Mouse (Mus musculus) heart, embryonic 16.5 days (tissue): ENCODE measurements around the gene Tmem259. TPM values are rescaled to one million over a fixed set of nuclear protein-coding genes. Genes with fewer than 3 reads are reported as not detected.

Experiments
- ATAC-seq: fragments of 200-750 bp; cut with Nextera tagmentation; replicated peaks from 2 replicates; pipeline ENCODE4 v1.8.0; 2017; ENCODE audit warnings: moderate number of reproducible peaks; ENCODE audit not compliant: insufficient read depth, low FRiP score; ENCODE audit errors: extremely low read depth
- H3K27ac ChIP-seq: fragments of 300-500 bp; sonication (generic); 2 replicates; pipeline ENCODE4 v1.5.1; 2014; ENCODE audit warnings: mild to moderate bottlenecking, low read length, control low read depth, moderate library complexity
- H3K27me3 ChIP-seq: fragments of 300-500 bp; sonication (generic); 2 replicates; pipeline ENCODE4 v1.6.1; 2014; ENCODE audit warnings: low read length, mixed read lengths; ENCODE audit not compliant: control insufficient read depth, insufficient read depth
- H3K36me3 ChIP-seq: fragments of 300-500 bp; sonication (generic); 2 replicates; pipeline ENCODE4 v1.6.1; 2014; ENCODE audit not compliant: control insufficient read depth, insufficient read depth
- H3K4me1 ChIP-seq: fragments of 300-500 bp; sonication (generic); 2 replicates; pipeline ENCODE4 v1.6.1; 2014; ENCODE audit warnings: low read length, mixed read lengths; ENCODE audit not compliant: control insufficient read depth, insufficient read depth
- H3K4me2 ChIP-seq: fragments of 300-500 bp; sonication (generic); 2 replicates; pipeline ENCODE4 v1.6.1; 2014; ENCODE audit warnings: low read depth, mild to moderate bottlenecking, control low read depth, low read length
- H3K4me3 ChIP-seq: fragments of 300-500 bp; sonication (generic); 2 replicates; pipeline ENCODE4 v1.5.1; 2014; ENCODE audit warnings: mild to moderate bottlenecking, control low read depth, low read length
- H3K9ac ChIP-seq: fragments of 300-500 bp; sonication (generic); 2 replicates; pipeline ENCODE4 v1.6.1; 2014; ENCODE audit warnings: low read length, control low read depth
- H3K9me3 ChIP-seq: fragments of 300-500 bp; sonication (generic); replicated peaks from 2 replicates; pipeline ENCODE4 v1.6.1; 2016; ENCODE audit warnings: low read length; ENCODE audit not compliant: control insufficient read depth
- WGBS: fragments of 180-500 bp; shearing (Covaris S2); extraction: QIAGEN DNeasy Blood & Tissue Kit; methylation state at CpG from one replicate; pipeline ENCODE4 v1.1.7; 2014; 5-methylcytosine and 5-hydroxymethylcytosine counted together
- polyA plus RNA-seq: library from polyadenylated mRNA; unstranded; fragments of >200 nt; fragmentation: Nextera tagmentation; extraction: Ambion mirVana; gene quantifications from 2 replicates; pipeline ENCODE4 v1.2.1, GENCODE M21; 2015

Gene Tmem259
- polyA plus RNA-seq = 10.6 and 13.5 TPM in 2 replicates

DNA sequence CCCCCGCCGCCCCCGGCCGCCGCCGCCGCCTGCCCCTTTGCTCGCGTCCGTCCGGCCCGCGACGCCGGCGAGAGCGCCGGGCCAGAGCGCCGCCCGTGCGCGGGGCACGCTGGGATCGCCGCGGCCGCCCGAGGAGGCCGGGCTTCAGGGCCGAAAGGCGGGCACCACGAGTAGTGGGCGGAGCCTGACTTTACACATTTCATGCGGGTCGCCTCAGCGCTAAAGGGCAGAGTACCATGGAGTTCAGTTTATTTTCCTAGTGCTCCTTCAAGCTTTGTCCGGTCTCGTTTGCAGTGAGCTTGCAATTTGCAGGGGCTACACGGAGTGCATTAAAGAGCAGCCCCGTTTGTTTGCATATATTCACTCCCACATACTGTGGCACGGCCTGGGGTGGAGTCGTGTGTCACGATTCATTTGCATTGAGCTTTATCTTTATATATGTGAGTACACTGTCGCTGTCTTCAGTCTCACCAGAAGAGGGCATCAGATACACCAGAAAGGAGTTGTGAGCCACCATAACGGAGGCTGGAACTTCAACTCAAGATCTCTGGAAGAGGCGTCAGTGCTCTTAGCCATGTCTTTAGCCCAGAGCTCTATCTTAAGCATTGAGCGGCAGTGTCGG is at the start of gene Tmem259:
Gene Tmem259, minus strand, starts transcription at position 136 of the 622 bp plus-strand sequence.
- Histone ChIP-seq H3K4me1 (peaks cover 55% of the 10 kb centered on the region), H3K9me3 (no peaks in the 10 kb centered on the region)
- under 1% methylated on average over 43 of the region's 49 CpGs for WGBS

GRCm38 (mm10) chr10:80032799-80033480 is 48.8 kb upstream of the Tmem259 start:
- WGBS = 5% methylated on average over 5 of the region's 5 CpGs
- peak overlapping the region; percentile 55 for H3K9ac ChIP-seq
- H3K27ac ChIP-seq = peak overlapping the region; percentile 84
- ATAC-seq = peak; percentile 61
- peak overlapping the region; percentile 24; the same call in 1 of the 2 replicates for H3K4me2 ChIP-seq
- peaks cover 29% of the 10 kb centered on the region for H3K36me3 ChIP-seq
- H3K27me3 ChIP-seq = no peaks in the 10 kb centered on the region
- H3K4me1 ChIP-seq = peaks cover 21% of the 10 kb centered on the region
- H3K4me3 ChIP-seq = 0 out of 2 replicates have a peak overlapping the region, but pooled peaks have one; percentile 2
- no peaks in the 10 kb centered on the region for H3K9me3 ChIP-seq

More for the DNA sequence above, at the start of gene Tmem259:
- H3K27me3 ChIP-seq = no peaks in the 10 kb centered on the region
- H3K27ac ChIP-seq = peak within 1 kb of the TSS; percentile 98
- peak within 1 kb of the TSS; percentile 86 for H3K4me3 ChIP-seq
- H3K4me2 ChIP-seq = peak within 1 kb of the TSS; percentile 99
- no peaks in the 10 kb centered on the region for H3K36me3 ChIP-seq
- ATAC-seq = peak; percentile 53
- H3K9ac ChIP-seq = peak within 1 kb of the TSS; percentile 96

DNA sequence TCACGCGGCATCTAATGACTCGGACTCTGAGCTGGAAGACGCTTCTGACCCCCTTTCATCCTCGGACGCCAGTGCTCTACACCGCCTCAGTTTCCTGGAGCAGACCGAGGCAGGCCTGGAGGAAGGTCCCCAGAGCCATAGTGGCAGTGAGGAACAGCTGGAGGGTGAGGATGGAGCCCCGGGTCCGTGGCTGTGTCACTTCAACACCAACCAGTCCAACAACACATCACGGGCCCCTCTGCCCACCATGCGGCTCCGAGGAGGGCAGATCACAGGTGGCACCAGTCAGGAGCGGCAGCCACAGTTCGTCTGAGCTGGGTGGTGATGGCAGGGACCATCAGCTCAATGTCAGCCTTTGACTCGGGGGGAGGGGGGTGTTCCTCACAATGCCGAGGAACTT is 46.6 kb upstream of the Tmem259 start:
- Histone ChIP-seq H3K4me1 (peaks cover 21% of the 10 kb centered on the region), H3K4me3 (no peak overlapping the region), H3K9ac (no peak overlapping the region), H3K36me3 (peaks cover 10% of the 10 kb centered on the region; the same call in 1 of the 2 replicates), H3K9me3 (no peaks in the 10 kb centered on the region), H3K27me3 (no peaks in the 10 kb centered on the region), H3K27ac (no peak overlapping the region), H3K4me2 (no peak overlapping the region)
- WGBS = 80% methylated on average over 17 of the region's 17 CpGs
- ATAC-seq = no peak

DNA sequence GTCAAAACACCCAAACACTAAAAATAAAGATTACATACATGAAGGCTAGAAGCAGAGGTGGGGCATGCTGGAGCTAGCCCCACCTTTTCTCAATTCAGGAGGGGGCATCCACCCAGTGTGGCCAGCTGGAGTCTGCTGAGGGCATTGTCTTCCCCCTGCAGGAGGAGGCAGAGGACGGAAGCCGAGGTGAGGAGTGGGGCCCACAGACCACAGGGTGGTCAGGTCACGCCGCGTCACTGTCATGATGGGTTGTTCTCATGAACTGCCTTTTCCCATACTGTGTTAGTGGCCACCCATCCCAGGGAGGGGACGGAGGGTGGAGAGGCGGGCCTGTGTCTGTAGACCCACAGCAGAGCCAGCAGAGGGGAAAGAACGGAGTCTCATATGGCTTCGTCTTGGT is 46.1 kb upstream of the Tmem259 start:
- WGBS = 88% methylated on average over 9 of the region's 9 CpGs
- H3K9ac ChIP-seq = no peak overlapping the region

DNA sequence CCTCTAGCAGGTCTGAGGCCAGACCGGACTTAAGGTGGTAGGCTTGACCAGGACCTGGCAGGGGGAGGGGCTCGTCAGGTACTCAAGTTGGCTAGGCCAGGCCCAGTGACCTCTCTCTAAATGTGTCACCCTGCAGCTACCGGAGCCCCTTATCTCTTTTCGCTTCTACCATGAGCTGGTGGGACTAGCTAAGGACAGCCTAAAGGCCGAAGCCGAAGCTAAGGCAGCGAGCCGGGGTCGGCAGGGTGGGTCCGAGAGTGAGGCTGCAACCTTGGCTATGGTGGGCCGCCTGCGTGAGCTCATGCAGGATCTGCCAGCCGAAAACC is 44.4 kb upstream of the Tmem259 start:
- WGBS = 89% methylated on average over 13 of the region's 13 CpGs
- H3K9me3 ChIP-seq = no peaks in the 10 kb centered on the region
- H3K4me1 ChIP-seq = peaks cover 15% of the 10 kb centered on the region
- H3K27me3 ChIP-seq = no peaks in the 10 kb centered on the region
- no peak for ATAC-seq
- no peak overlapping the region for H3K4me3 ChIP-seq
- no peak overlapping the region for H3K27ac ChIP-seq
- H3K4me2 ChIP-seq = no peak overlapping the region
- no peak overlapping the region for H3K9ac ChIP-seq
- 0 out of 2 replicates have a peak, but pooled peaks cover 4% of the 10 kb centered on the region for H3K36me3 ChIP-seq

More for the DNA sequence above, 46.1 kb upstream of the Tmem259 start:
- H3K9me3 ChIP-seq = no peaks in the 10 kb centered on the region
- H3K4me2 ChIP-seq = no peak overlapping the region
- H3K36me3 ChIP-seq = 0 out of 2 replicates have a peak, but pooled peaks cover 4% of the 10 kb centered on the region
- no peaks in the 10 kb centered on the region for H3K27me3 ChIP-seq
- peaks cover 21% of the 10 kb centered on the region for H3K4me1 ChIP-seq
- no peak overlapping the region for H3K4me3 ChIP-seq
- H3K27ac ChIP-seq = no peak overlapping the region
- no peak for ATAC-seq

- ATAC-seq = no peak
- Histone ChIP-seq H3K9ac (no peak overlapping the region), H3K4me2 (no peak overlapping the region), H3K9me3 (no peaks in the 10 kb centered on the region; the same call in 1 of the 2 replicates), H3K27me3 (no peaks in the 10 kb centered on the region), H3K4me1 (peaks cover 9% of the 10 kb centered on the region), H3K27ac (no peak overlapping the region), H3K36me3 (0 out of 2 replicates have a peak, but pooled peaks cover 4% of the 10 kb centered on the region), H3K4me3 (no peak overlapping the region)
- WGBS = 75% methylated on average over 20 of the region's 20 CpGs
Observed at GRCm38 (mm10) chr10:80027681-80028520, 43.8 kb upstream of the Tmem259 start.

DNA sequence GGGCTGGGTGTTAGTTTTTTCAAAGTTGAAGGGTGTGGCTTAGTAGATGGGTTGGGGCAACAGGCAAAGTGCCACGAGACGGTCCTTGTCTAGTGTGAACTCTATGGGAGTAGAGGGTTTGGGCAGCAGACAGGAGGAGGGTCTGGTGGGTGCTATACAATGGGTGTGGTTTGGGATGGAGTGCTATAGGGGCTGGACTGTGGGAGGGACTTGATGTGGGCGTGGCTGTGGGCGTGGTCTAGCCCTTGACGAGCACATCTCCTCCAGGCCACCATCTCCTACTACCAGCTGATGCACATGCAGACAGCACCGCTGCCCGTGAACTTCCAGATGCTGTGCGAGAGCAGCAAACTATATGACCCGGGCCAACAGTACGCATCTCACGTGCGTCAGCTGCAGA is 41.8 kb upstream of the Tmem259 start:
- no peak overlapping the region for H3K27ac ChIP-seq
- H3K27me3 ChIP-seq = no peaks in the 10 kb centered on the region
- 68% methylated on average over 12 of the region's 12 CpGs for WGBS
- no peak overlapping the region for H3K9ac ChIP-seq
- no peak overlapping the region for H3K4me3 ChIP-seq
- no peak for ATAC-seq
- 0 out of 2 replicates have a peak, but pooled peaks cover 3% of the 10 kb centered on the region for H3K36me3 ChIP-seq
- H3K9me3 ChIP-seq = no peaks in the 10 kb centered on the region; the same call in 1 of the 2 replicates
- H3K4me1 ChIP-seq = 0 out of 2 replicates have a peak, but pooled peaks cover 2% of the 10 kb centered on the region
- no peak overlapping the region for H3K4me2 ChIP-seq

DNA sequence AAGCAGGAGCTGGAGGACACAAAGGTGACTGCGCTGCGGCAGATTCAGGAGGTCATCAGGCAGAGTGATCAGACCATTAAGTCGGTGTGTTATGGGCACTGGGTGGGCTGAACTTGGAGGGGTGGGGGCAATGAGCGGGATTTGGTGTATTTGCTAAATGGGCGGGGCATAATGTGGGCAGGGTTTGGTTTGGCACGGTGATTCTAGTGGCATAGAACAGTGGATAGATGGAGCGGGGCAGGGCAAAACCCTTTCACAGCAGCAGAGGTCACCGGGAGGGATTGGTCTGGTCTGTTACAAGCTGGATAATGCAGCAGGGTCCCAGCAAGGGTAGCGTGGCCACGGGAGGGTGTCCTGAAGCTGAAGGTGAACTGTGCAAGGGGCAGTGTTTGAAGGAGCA is 41.3 kb upstream of the Tmem259 start:
- Histone ChIP-seq H3K4me2 (no peak overlapping the region), H3K9me3 (no peaks in the 10 kb centered on the region; the same call in 1 of the 2 replicates), H3K4me3 (no peak overlapping the region), H3K9ac (no peak overlapping the region), H3K27ac (no peak overlapping the region), H3K36me3 (0 out of 2 replicates have a peak, but pooled peaks cover 2% of the 10 kb centered on the region), H3K4me1 (0 out of 2 replicates have a peak, but pooled peaks cover 2% of the 10 kb centered on the region), H3K27me3 (no peaks in the 10 kb centered on the region)
- 80% methylated on average over 10 of the region's 10 CpGs for WGBS
- ATAC-seq = no peak
